Mouse (Mus musculus) cerebellum, adult 2 months (tissue): Measurements from ENCODE around the gene Bmper.

Experiments used
- CTCF ChIP-seq: fragments of 200-500 bp; IDR thresholded peaks from 2 replicates; pipeline ENCODE4 v1.5.1; 2011; ENCODE audit warnings: low read depth, mild to moderate bottlenecking, control low read depth, low read length, moderate library complexity, borderline replicate concordance; ENCODE audit not compliant: insufficient read depth
- POLR2A ChIP-seq: fragments of 200-500 bp; IDR thresholded peaks from 2 replicates; pipeline ENCODE4 v1.6.1; 2011; ENCODE audit warnings: low read length, control low read depth, borderline replicate concordance; ENCODE audit not compliant: insufficient read depth

GRCm38 (mm10) chr9:23256576-23256975, 33.7 kb downstream of the Bmper start:
- TF ChIP-seq POLR2A (no peak), CTCF (no peak)
